Mouse (Mus musculus): ENCODE measurements around the gene Tsks.

The Tsks gene

DNA sequence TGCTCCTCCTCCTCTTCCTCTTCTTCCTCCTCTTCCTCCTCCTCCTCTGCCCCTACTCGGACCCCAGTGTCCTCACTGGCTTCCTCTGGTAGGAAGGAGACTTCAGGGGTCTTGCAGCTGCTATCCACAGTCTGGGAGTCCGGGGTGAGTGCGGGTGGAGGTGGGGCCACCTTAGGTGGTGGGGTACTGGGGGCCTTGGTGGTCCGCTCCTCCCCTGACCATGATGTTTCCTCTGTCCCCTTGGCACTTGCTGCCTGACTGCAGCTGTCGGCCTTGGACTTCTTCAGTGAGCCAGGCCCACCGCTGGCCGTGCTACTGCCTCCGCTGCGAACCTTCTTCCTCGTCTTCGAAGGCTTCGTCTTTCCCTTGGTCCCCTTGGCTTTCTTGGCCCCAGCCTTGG, 63.5 kb downstream of the Tsks start:
- in situ Hi-C loops (cut with MseI, MboI), result no loop called here

DNA sequence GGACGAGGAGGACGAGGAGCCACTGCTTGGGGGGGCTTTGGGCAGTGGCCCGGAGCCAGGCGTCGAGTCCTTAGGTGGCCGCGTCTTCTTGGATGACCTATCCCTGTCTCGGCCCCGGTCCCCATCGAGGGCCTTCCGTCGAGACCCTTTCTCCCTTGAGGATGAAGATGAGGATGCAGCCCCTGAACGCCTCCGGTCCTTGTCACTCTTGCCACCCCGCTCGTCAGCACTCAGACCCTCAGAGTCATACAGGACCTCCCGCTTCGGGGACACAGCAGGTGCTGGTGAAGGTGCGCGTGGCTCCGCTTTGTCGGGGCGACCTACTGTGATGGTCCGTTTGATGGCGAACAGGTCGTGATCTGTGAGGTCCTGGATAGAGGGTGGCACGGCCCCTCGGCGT, 64.1 kb downstream of the Tsks start:
- in situ Hi-C loops (cut with MseI, MboI), result no loop called here
